Mouse (Mus musculus): Measurements from ENCODE around the gene Slco3a1. TPM values are rescaled to one million over a fixed set of nuclear protein-coding genes. Genes with fewer than 3 reads are reported as not detected.

The Slco3a1 gene
- polyA plus RNA-seq, 1 experiment, result 66.6 TPM

- 33% methylated on average over 5 of the region's 5 CpGs for WGBS
- Histone ChIP-seq H3K27me3 (ENCODE audit: control insufficient read depth, insufficient read depth, low read length) (no peaks in the 10 kb centered on the region), H3K4me3 (replicated peaks; ENCODE audit: insufficient read depth, low read depth, low read length) (no peak overlapping the region), H3K27ac (ENCODE audit: insufficient read depth, low read length) (no peak overlapping the region), H3K4me1 (ENCODE audit: control insufficient read depth, insufficient read depth, low read length) (peaks cover 34% of the 10 kb centered on the region)
- TF ChIP-seq CTCF (IDR thresholded peaks at IDR 0.05; ENCODE audit: borderline replicate concordance, insufficient read depth, low read depth, low read length), result no peak
- no peak for TF ChIP-seq POLR2A (IDR thresholded peaks at IDR 0.05; ENCODE audit: borderline replicate concordance, insufficient read depth, low read length)
- DNase-seq, result no peak
Observed at GRCm38 (mm10) chr7:74518255-74518654, 36.3 kb downstream of the Slco3a1 start.

DNA sequence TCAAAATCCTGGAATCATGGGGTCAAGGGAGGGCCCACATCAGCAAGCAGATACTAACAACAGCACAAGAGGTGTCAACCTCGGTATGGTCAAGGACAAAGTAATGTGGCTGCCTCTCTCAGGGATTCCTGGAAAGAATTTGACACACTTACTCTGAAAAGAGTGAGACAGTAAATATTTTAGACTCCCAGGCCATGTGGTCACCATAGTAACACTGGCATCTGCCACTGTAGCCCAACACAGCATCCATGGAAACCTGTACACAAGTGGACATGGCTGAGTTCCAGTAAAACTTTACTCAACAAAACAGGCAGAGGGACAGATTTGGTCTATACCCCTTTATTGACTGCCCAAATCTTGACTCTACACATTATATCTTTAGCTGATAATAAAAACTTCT lies 43.9 kb downstream of the Slco3a1 start:
- 31% methylated on average over 1 of the region's 1 CpGs for WGBS
- no peak for TF ChIP-seq CTCF (IDR thresholded peaks at IDR 0.05; ENCODE audit: borderline replicate concordance, insufficient read depth, low read depth, low read length)
- TF ChIP-seq POLR2A (IDR thresholded peaks at IDR 0.05; ENCODE audit: borderline replicate concordance, insufficient read depth, low read length), result no peak
- no peak overlapping the region for H3K27ac ChIP-seq (ENCODE audit: insufficient read depth, low read length)
- no peak for DNase-seq
- peaks cover 23% of the 10 kb centered on the region for H3K4me1 ChIP-seq (ENCODE audit: control insufficient read depth, insufficient read depth, low read length)
- H3K27me3 ChIP-seq (ENCODE audit: control insufficient read depth, insufficient read depth, low read length), result no peaks in the 10 kb centered on the region
- H3K4me3 ChIP-seq (replicated peaks; ENCODE audit: insufficient read depth, low read depth, low read length), result no peak overlapping the region

- 81% methylated on average over 4 of the region's 4 CpGs for WGBS
- DNase-seq, result no peak
- peaks cover 35% of the 10 kb centered on the region for H3K4me1 ChIP-seq (ENCODE audit: control insufficient read depth, insufficient read depth, low read length)
- no peak for TF ChIP-seq CTCF (IDR thresholded peaks at IDR 0.05; ENCODE audit: borderline replicate concordance, insufficient read depth, low read depth, low read length)
- TF ChIP-seq POLR2A (IDR thresholded peaks at IDR 0.05; ENCODE audit: borderline replicate concordance, insufficient read depth, low read length), result no peak
- no peak overlapping the region for H3K4me3 ChIP-seq (replicated peaks; ENCODE audit: insufficient read depth, low read depth, low read length)
- no peaks in the 10 kb centered on the region for H3K27me3 ChIP-seq (ENCODE audit: control insufficient read depth, insufficient read depth, low read length)
- no peak overlapping the region for H3K27ac ChIP-seq (ENCODE audit: insufficient read depth, low read length)
Observed at GRCm38 (mm10) chr7:74508205-74508604, 46.4 kb downstream of the Slco3a1 start.

- H3K27ac ChIP-seq (ENCODE audit: insufficient read depth, low read length), result peak overlapping the region; percentile 78
Observed at GRCm38 (mm10) chr7:74506856-74507255, 47.7 kb downstream of the Slco3a1 start.

GRCm38 (mm10) chr7:74505635-74506034 lies 48.9 kb downstream of the Slco3a1 start:
- TF ChIP-seq CTCF (IDR thresholded peaks at IDR 0.05; ENCODE audit: borderline replicate concordance, insufficient read depth, low read depth, low read length) (no peak), POLR2A (IDR thresholded peaks at IDR 0.05; ENCODE audit: borderline replicate concordance, insufficient read depth, low read length) (no peak)
- DNase-seq, result peak; percentile 54 to 65
- H3K4me1 ChIP-seq (ENCODE audit: control insufficient read depth, insufficient read depth, low read length), result peaks cover 32% of the 10 kb centered on the region
- no peak overlapping the region for H3K4me3 ChIP-seq (replicated peaks; ENCODE audit: insufficient read depth, low read depth, low read length)
- no peaks in the 10 kb centered on the region for H3K27me3 ChIP-seq (ENCODE audit: control insufficient read depth, insufficient read depth, low read length)
- peak overlapping the region; percentile 3 for H3K27ac ChIP-seq (ENCODE audit: insufficient read depth, low read length)
- WGBS, result 26% methylated on average over 10 of the region's 10 CpGs

More at GRCm38 (mm10) chr7:74506856-74507255, 47.7 kb downstream of the Slco3a1 start:
- peak; percentile 39 to 47 for DNase-seq
- Histone ChIP-seq H3K27me3 (ENCODE audit: control insufficient read depth, insufficient read depth, low read length) (no peaks in the 10 kb centered on the region), H3K4me1 (ENCODE audit: control insufficient read depth, insufficient read depth, low read length) (peaks cover 35% of the 10 kb centered on the region), H3K4me3 (replicated peaks; ENCODE audit: insufficient read depth, low read depth, low read length) (no peak overlapping the region)
- 40% methylated on average over 5 of the region's 5 CpGs for WGBS
- TF ChIP-seq POLR2A (IDR thresholded peaks at IDR 0.05; ENCODE audit: borderline replicate concordance, insufficient read depth, low read length) (no peak), CTCF (IDR thresholded peaks at IDR 0.05; ENCODE audit: borderline replicate concordance, insufficient read depth, low read depth, low read length) (no peak)

GRCm38 (mm10) chr7:74501187-74501586 lies 53.4 kb downstream of the Slco3a1 start:
- Histone ChIP-seq H3K4me3 (replicated peaks; ENCODE audit: insufficient read depth, low read depth, low read length) (no peak overlapping the region), H3K4me1 (ENCODE audit: control insufficient read depth, insufficient read depth, low read length) (peaks cover 25% of the 10 kb centered on the region), H3K27me3 (ENCODE audit: control insufficient read depth, insufficient read depth, low read length) (no peaks in the 10 kb centered on the region), H3K27ac (ENCODE audit: insufficient read depth, low read length) (no peak overlapping the region)
- no peak for DNase-seq
- WGBS, result 64% methylated on average over 10 of the region's 10 CpGs
- TF ChIP-seq POLR2A (IDR thresholded peaks at IDR 0.05; ENCODE audit: borderline replicate concordance, insufficient read depth, low read length), result no peak
- TF ChIP-seq CTCF (IDR thresholded peaks at IDR 0.05; ENCODE audit: borderline replicate concordance, insufficient read depth, low read depth, low read length), result no peak

DNA sequence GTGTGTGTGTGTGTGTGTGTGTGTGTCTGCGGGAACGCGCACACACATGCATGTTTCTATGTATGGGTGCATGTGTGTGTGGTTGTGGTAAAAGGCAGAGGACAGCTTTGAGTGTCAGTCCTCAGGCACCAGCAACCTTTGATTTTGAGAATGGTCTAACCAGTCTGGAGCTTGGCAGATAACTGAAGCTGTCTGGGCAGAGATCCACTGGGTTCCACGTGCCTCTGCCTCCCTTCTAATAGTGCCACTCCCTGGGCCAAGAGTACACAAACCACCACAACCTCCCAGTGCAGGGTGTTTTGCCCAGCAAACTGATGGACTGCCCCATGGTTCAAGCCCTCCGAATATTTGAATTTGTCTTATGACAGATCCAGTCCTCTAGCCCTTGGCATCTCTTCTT lies 55.1 kb downstream of the Slco3a1 start:
- peaks cover 9% of the 10 kb centered on the region for H3K4me1 ChIP-seq (ENCODE audit: control insufficient read depth, insufficient read depth, low read length)

GRCm38 (mm10) chr7:74498266-74498980 lies 56.2 kb downstream of the Slco3a1 start:
- DNase-seq, result no peak
- H3K4me3 ChIP-seq (replicated peaks; ENCODE audit: insufficient read depth, low read depth, low read length), result no peak overlapping the region
- no peak overlapping the region for H3K27ac ChIP-seq (ENCODE audit: insufficient read depth, low read length)
- WGBS, result 61% methylated on average over 4 of the region's 4 CpGs
- H3K27me3 ChIP-seq (ENCODE audit: control insufficient read depth, insufficient read depth, low read length), result no peaks in the 10 kb centered on the region
- peaks cover 7% of the 10 kb centered on the region for H3K4me1 ChIP-seq (ENCODE audit: control insufficient read depth, insufficient read depth, low read length)
- no peak for TF ChIP-seq POLR2A (IDR thresholded peaks at IDR 0.05; ENCODE audit: borderline replicate concordance, insufficient read depth, low read length)

More for the DNA sequence above, 55.1 kb downstream of the Slco3a1 start:
- Histone ChIP-seq H3K4me3 (replicated peaks; ENCODE audit: insufficient read depth, low read depth, low read length) (no peak overlapping the region), H3K27me3 (ENCODE audit: control insufficient read depth, insufficient read depth, low read length) (no peaks in the 10 kb centered on the region), H3K27ac (ENCODE audit: insufficient read depth, low read length) (no peak overlapping the region)
- DNase-seq, result peak in 1 of 2 experiments; percentile 51
- TF ChIP-seq CTCF (IDR thresholded peaks at IDR 0.05; ENCODE audit: borderline replicate concordance, insufficient read depth, low read depth, low read length) (no peak), POLR2A (IDR thresholded peaks at IDR 0.05; ENCODE audit: borderline replicate concordance, insufficient read depth, low read length) (no peak)
- WGBS, result 76% methylated on average over 5 of the region's 5 CpGs

Data from cerebellum, adult 2 months (tissue).